Comparison of ENCODE assay signal across 9 mouse cellular contexts in the genomic region with DNA sequence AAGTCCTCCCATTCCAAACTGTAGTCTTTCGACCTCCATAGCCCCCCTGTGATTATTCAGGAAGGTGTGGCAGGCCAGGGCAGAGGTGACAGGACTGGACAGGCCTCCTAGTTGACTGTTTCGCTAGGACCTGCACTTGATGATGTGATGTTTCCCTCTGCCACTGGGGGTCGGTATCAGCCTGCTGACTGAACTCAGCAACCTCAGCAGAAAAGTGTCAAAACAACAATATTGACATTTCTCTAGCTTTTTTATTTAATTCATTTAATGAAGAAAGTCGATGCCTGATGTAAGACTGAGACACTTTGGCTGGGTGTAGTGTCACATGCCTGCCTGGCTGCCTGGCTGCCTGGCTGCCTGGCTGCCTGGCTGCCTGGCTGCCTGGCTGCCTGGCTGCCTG. TPM values are rescaled to one million over a fixed set of nuclear protein-coding genes. Genes with fewer than 3 reads are reported as not detected.
DNase-seq lines count a peak whose midpoint lies in the region; ATAC-seq and TF ChIP-seq lines count a peak whose summit lies in the region.
"Had no signal": no experiment of that assay in that cellular context is flagged by ENCODE, and none has a peak within 500 bp of the region (broad histone marks: within the 10 kb centered on the region; RNA-seq: fewer than 3 reads in every experiment).

No protein-coding gene starts in this region.

- no peak overlapping the region for H3K27ac ChIP-seq in heart, adult 2 months
- H3K27ac ChIP-seq in heart, embryonic 10.5 days, result no peak overlapping the region
- H3K27ac ChIP-seq in ES-Bruce4 (ENCODE audit: insufficient read depth, low read length), result no peak overlapping the region
- H3K27ac ChIP-seq in hindbrain, embryonic 15.5 days (replicated peaks), result no peak overlapping the region
- no peak overlapping the region for H3K27ac ChIP-seq in limb, embryonic 11.5 days (replicated peaks; ENCODE audit: low read depth, low read length)

- no peaks in the 10 kb centered on the region for H3K79me2 ChIP-seq in heart, adult 2 months (replicated peaks; ENCODE audit: control insufficient read depth, insufficient read depth, low read length)

- H3K36me3 ChIP-seq in heart, adult 2 months (ENCODE audit: control insufficient read depth, insufficient read depth, low read length), result no peaks in the 10 kb centered on the region
- no peaks in the 10 kb centered on the region for H3K36me3 ChIP-seq in heart, embryonic 10.5 days
- H3K36me3 ChIP-seq in ES-Bruce4 (ENCODE audit: control insufficient read depth, insufficient read depth, low read length, poor library complexity, severe bottlenecking), result no peaks in the 10 kb centered on the region
- no peaks in the 10 kb centered on the region for H3K36me3 ChIP-seq in hindbrain, embryonic 15.5 days
- H3K36me3 ChIP-seq in limb, embryonic 11.5 days (ENCODE audit: control insufficient read depth, insufficient read depth, low read length), result no peaks in the 10 kb centered on the region

- H3K27me3 ChIP-seq in heart, adult 2 months (ENCODE audit: control insufficient read depth, insufficient read depth, low read length), result no peaks in the 10 kb centered on the region
- no peaks in the 10 kb centered on the region for H3K27me3 ChIP-seq in heart, embryonic 10.5 days (ENCODE audit: insufficient read depth, poor library complexity, severe bottlenecking)
- no peaks in the 10 kb centered on the region for H3K27me3 ChIP-seq in ES-Bruce4 (ENCODE audit: control insufficient read depth, insufficient read depth, low read length, poor library complexity, severe bottlenecking)
- no peaks in the 10 kb centered on the region for H3K27me3 ChIP-seq in hindbrain, embryonic 15.5 days
- no peaks in the 10 kb centered on the region for H3K27me3 ChIP-seq in limb, embryonic 11.5 days (ENCODE audit: control insufficient read depth, insufficient read depth, low read length)
- H3K27me3 ChIP-seq: megakaryocyte, embryonic 14.5 days had no signal

- no peak for TF ChIP-seq POLR2A in heart, adult 2 months (IDR thresholded peaks at IDR 0.05; ENCODE audit: insufficient read depth, low read depth, low read length)
- no peak for TF ChIP-seq POLR2A in ES-Bruce4 (IDR thresholded peaks at IDR 0.05; ENCODE audit: insufficient read depth, low read length)

- no peaks in the 10 kb centered on the region for H3K4me1 ChIP-seq in heart, adult 2 months (ENCODE audit: control insufficient read depth, insufficient read depth, low read length)
- H3K4me1 ChIP-seq in heart, embryonic 10.5 days, result no peaks in the 10 kb centered on the region
- no peaks in the 10 kb centered on the region for H3K4me1 ChIP-seq in ES-Bruce4 (ENCODE audit: control insufficient read depth, insufficient read depth, low read length)
- H3K4me1 ChIP-seq in hindbrain, embryonic 15.5 days (replicated peaks), result no peaks in the 10 kb centered on the region
- no peaks in the 10 kb centered on the region for H3K4me1 ChIP-seq in limb, embryonic 11.5 days (ENCODE audit: control insufficient read depth, insufficient read depth, low read length)

- no peak overlapping the region for H3K9ac ChIP-seq in heart, adult 2 months (ENCODE audit: low read depth, low read length)
- no peak overlapping the region for H3K9ac ChIP-seq in ES-Bruce4 (ENCODE audit: low read depth, poor library complexity, severe bottlenecking)
- no peak overlapping the region for H3K9ac ChIP-seq in hindbrain, embryonic 15.5 days
- no peak overlapping the region for H3K9ac ChIP-seq in limb, embryonic 11.5 days (ENCODE audit: low read length)

- TF ChIP-seq EP300 in heart, adult 2 months (IDR thresholded peaks at IDR 0.05; ENCODE audit: insufficient read depth, low read depth, low read length), result 0 out of 2 replicates have a peak, but pooled peaks have one; percentile 51
- no peak for TF ChIP-seq EP300 in ES-Bruce4 (IDR thresholded peaks at IDR 0.05; ENCODE audit: insufficient read depth, low read depth, low read length)

- DNase-seq in heart, adult 2 months, result no peak
- DNase-seq in heart, embryonic 10.5 days (ENCODE audit: low spot score), result no peak
- DNase-seq in cerebellum, postnatal 25 days, result peak; percentile 39 to 66
- peak; percentile 45 for DNase-seq in limb, embryonic 11.5 days (ENCODE audit: low spot score)
- peak; percentile 58 to 70 for DNase-seq in right cerebral cortex, postnatal 10 days (ENCODE audit: low spot score in 2 of 2)
- DNase-seq in c-Kit-positive CD71-positive TER-119-positive erythroid progenitor cells, embryonic 14.5 days (ENCODE audit: low spot score), result no peak

- peak; percentile 54 for ATAC-seq in hindbrain, embryonic 15.5 days (ENCODE audit: low FRiP score, low read depth)
- ATAC-seq in limb, embryonic 11.5 days (ENCODE audit: insufficient number of reproducible peaks, low FRiP score, low TSS enrichment, low read depth), result no peak

- 15% methylated on average over 4 of the region's 4 CpGs for WGBS in heart, adult 2 months
- 15% methylated on average over 4 of the region's 4 CpGs for whole genome bisulfite sequencing in heart, embryonic 10.5 days
- WGBS in hindbrain, embryonic 15.5 days, result 19% methylated on average over 4 of the region's 4 CpGs
- WGBS in limb, embryonic 11.5 days, result 20% methylated on average over 4 of the region's 4 CpGs

- H3K4me3 ChIP-seq in heart, adult 2 months, result no peak overlapping the region
- H3K4me3 ChIP-seq in heart, embryonic 10.5 days, result no peak overlapping the region
- no peak overlapping the region for H3K4me3 ChIP-seq in ES-Bruce4 (ENCODE audit: low read depth, low read length)
- no peak overlapping the region for H3K4me3 ChIP-seq in hindbrain, embryonic 15.5 days
- no peak overlapping the region for H3K4me3 ChIP-seq in limb, embryonic 11.5 days (ENCODE audit: low read depth, low read length)
- H3K4me3 ChIP-seq: megakaryocyte, embryonic 14.5 days had no signal

- no peaks in the 10 kb centered on the region for H3K9me3 ChIP-seq in heart, embryonic 10.5 days
- no peaks in the 10 kb centered on the region for H3K9me3 ChIP-seq in ES-Bruce4 (replicated peaks; ENCODE audit: control insufficient read depth, insufficient read depth, low read length, poor library complexity, severe bottlenecking)
- H3K9me3 ChIP-seq in hindbrain, embryonic 15.5 days, result no peaks in the 10 kb centered on the region
- H3K9me3 ChIP-seq in limb, embryonic 11.5 days (ENCODE audit: control insufficient read depth, low read length), result no peaks in the 10 kb centered on the region

- TF ChIP-seq CTCF in heart, adult 2 months (IDR thresholded peaks at IDR 0.05), result peak; percentile 75
- peak; percentile 70 for TF ChIP-seq CTCF in ES-Bruce4 (IDR thresholded peaks at IDR 0.05; ENCODE audit: low read depth, low read length)

- intact Hi-C loops in heart, adult 2 months (cut with DNase I), result loop anchor here (5.0 kb wide), 1 partner anchor 567 kb away; no protein-coding TSS in a partner anchor

- no peak overlapping the region for H3K4me2 ChIP-seq in hindbrain, embryonic 15.5 days
- no peak overlapping the region for H3K4me2 ChIP-seq in limb, embryonic 11.5 days (ENCODE audit: low read depth, severe bottlenecking)

RNA-seq across cellular contexts. Expression of a gene that starts 22.2 kb away (rescaled TPM):
- total RNA-seq in heart, adult 2 months (2021), result 1 to 10 TPM; 4.9 to 6.8 TPM
- 1.6 and 3.9 TPM in 2 replicates for polyA plus RNA-seq in heart, adult 2 months (2012; rRNA removed)
- polyA plus RNA-seq in heart, embryonic 10.5 days (2016; fragmentation: Nextera tagmentation; extraction: Ambion mirVana), result 12.2 and 12.6 TPM in 2 replicates
- polyA plus RNA-seq in ES-Bruce4 (2011; ENCODE audit: insufficient read depth, insufficient read length, low read depth, missing spikeins), result 10.3 and 12.7 TPM in 2 replicates
- 23.2 TPM in 2 replicates for polyA plus RNA-seq in hindbrain, embryonic 15.5 days (2015; fragmentation: Nextera tagmentation; extraction: Ambion mirVana)
- polyA plus RNA-seq in limb, embryonic 11.5 days (2014; fragmentation: Nextera tagmentation; extraction: Ambion mirVana), result 18.1 and 20.8 TPM in 2 replicates

RNA-seq across cellular contexts. Expression of a gene that starts 54.5 kb away (rescaled TPM):
- total RNA-seq in heart, adult 2 months (2021), result 1 to 10 TPM; 5.9 to 7.5 TPM
- polyA plus RNA-seq in heart, adult 2 months (2012; rRNA removed), result 5.1 and 9.7 TPM in 2 replicates
- 3.7 and 4.7 TPM in 2 replicates for polyA plus RNA-seq in heart, embryonic 10.5 days (2016; fragmentation: Nextera tagmentation; extraction: Ambion mirVana)
- not detected in 2 replicates for polyA plus RNA-seq in ES-Bruce4 (2011; ENCODE audit: insufficient read depth, insufficient read length, low read depth, missing spikeins)
- 13.4 and 13.9 TPM in 2 replicates for polyA plus RNA-seq in hindbrain, embryonic 15.5 days (2015; fragmentation: Nextera tagmentation; extraction: Ambion mirVana)
- polyA plus RNA-seq in limb, embryonic 11.5 days (2014; fragmentation: Nextera tagmentation; extraction: Ambion mirVana), result 3.3 and 5.0 TPM in 2 replicates

Comparison
In these comparisons a context has a peak if more than half of its experiments do, and no peak if none do; other contexts are left out.
1. DNase-seq: peak in cerebellum, postnatal 25 days (2 of 2), limb, embryonic 11.5 days (single experiment) and right cerebral cortex, postnatal 10 days (2 of 2); none in heart, adult 2 months (0 of 2), heart, embryonic 10.5 days (single experiment) and c-Kit-positive CD71-positive TER-119-positive erythroid progenitor cells, embryonic 14.5 days (single experiment).